Mouse (Mus musculus) midbrain, embryonic 14.5 days (tissue): ENCODE data around the gene Rap1b. TPM values are rescaled to one million over a fixed set of nuclear protein-coding genes. Genes with fewer than 3 reads are reported as not detected.

Experiments used
- ATAC-seq: fragments of 200-750 bp; cut with Nextera tagmentation; 2 replicates; pipeline ENCODE4 v1.8.0; 2017; ENCODE audit warnings: moderate number of reproducible peaks, moderate library complexity; ENCODE audit not compliant: low FRiP score, low TSS enrichment
- DNase-seq: peaks from one replicate; pipeline ENCODE4 v3.0.0-alpha.2; 2015
- H3K27ac ChIP-seq: fragments of 300-500 bp; sonication (generic); replicated peaks from 2 replicates; pipeline ENCODE4 v1.5.1; 2014; ENCODE audit warnings: mild to moderate bottlenecking, low read depth, low read length, moderate library complexity
- H3K27me3 ChIP-seq: fragments of 300-500 bp; sonication (generic); 2 replicates; pipeline ENCODE4 v1.6.1; 2014; ENCODE audit warnings: low read length, control low read depth, mixed read lengths; ENCODE audit not compliant: control insufficient read depth, insufficient read depth
- H3K36me3 ChIP-seq: fragments of 300-500 bp; sonication (generic); 2 replicates; pipeline ENCODE4 v1.6.1; 2014; ENCODE audit warnings: low read length, control low read depth; ENCODE audit not compliant: control insufficient read depth, insufficient read depth
- H3K4me1 ChIP-seq: fragments of 300-500 bp; sonication (generic); 2 replicates; pipeline ENCODE4 v1.6.1; 2014; ENCODE audit warnings: mild to moderate bottlenecking, antibody characterized with exemption, low read length, control low read depth; ENCODE audit not compliant: control insufficient read depth, insufficient read depth
- H3K4me2 ChIP-seq: fragments of 300-500 bp; sonication (generic); 2 replicates; pipeline ENCODE4 v1.6.1; 2014; ENCODE audit warnings: mild to moderate bottlenecking, low read length, moderate library complexity
- H3K4me3 ChIP-seq: fragments of 300-500 bp; sonication (generic); replicated peaks from 2 replicates; pipeline ENCODE4 v1.5.1; 2014; ENCODE audit warnings: low read depth, low read length
- H3K9ac ChIP-seq: fragments of 300-500 bp; sonication (generic); replicated peaks from 2 replicates; pipeline ENCODE4 v1.6.1; 2014; ENCODE audit warnings: mild to moderate bottlenecking, low read length, moderate library complexity
- H3K9me3 ChIP-seq: fragments of 300-500 bp; sonication (generic); 2 replicates; pipeline ENCODE4 v1.6.1; 2016; ENCODE audit warnings: low read length, control low read depth, mixed read lengths; ENCODE audit not compliant: control insufficient read depth
- whole genome bisulfite sequencing: fragments of 180-500 bp; shearing (Covaris S2); extraction: QIAGEN DNeasy Blood & Tissue Kit; methylation state at CpG from one replicate; pipeline ENCODE4 v1.1.7; 2014; 5-methylcytosine and 5-hydroxymethylcytosine counted together
- polyA plus RNA-seq: library from polyadenylated mRNA; unstranded; fragments of >200 nt; fragmentation: Nextera tagmentation; extraction: Ambion mirVana; gene quantifications from 2 replicates; pipeline ENCODE4 v1.2.1, GENCODE M21; 2014

Rap1b gene
- polyA plus RNA-seq, 1 experiment from 2014 or later = 185 TPM

DNA sequence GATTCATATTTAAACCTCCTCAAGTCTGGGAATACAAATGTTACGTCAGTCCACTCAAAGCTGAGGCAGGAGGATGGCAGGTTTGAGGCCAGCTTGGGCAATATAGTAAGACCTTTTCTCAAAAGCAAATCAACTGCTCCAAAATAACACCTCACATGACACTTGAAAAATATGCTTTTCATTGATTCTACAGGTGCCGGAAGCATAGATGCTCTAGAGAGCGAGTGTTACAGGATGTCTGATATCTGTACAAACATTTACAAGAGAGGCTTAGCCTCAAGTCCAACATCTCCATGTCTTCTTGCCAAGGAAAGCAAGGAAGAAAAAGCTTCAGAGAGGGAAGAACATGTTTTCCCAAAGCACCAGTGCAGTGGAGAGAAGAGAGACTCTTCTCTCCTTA is 6.1 kb downstream of the Rap1b start:
- Histone ChIP-seq H3K36me3 (no peaks in the 10 kb centered on the region), H3K4me3 (no peak overlapping the region), H3K4me2 (no peak overlapping the region), H3K27me3 (no peaks in the 10 kb centered on the region), H3K9ac (no peak overlapping the region), H3K9me3 (no peaks in the 10 kb centered on the region), H3K4me1 (peaks cover 14% of the 10 kb centered on the region), H3K27ac (no peak overlapping the region)
- DNase-seq (no peak), ATAC-seq (no peak)
- WGBS = 97% methylated on average over 3 of the region's 3 CpGs

GRCm38 (mm10) chr10:117838924-117839323 is 6.9 kb downstream of the Rap1b start:
- Histone ChIP-seq H3K4me3 (no peak overlapping the region), H3K9ac (no peak overlapping the region), H3K4me1 (peaks cover 6% of the 10 kb centered on the region), H3K27ac (no peak overlapping the region), H3K4me2 (no peak overlapping the region), H3K9me3 (no peaks in the 10 kb centered on the region), H3K27me3 (no peaks in the 10 kb centered on the region), H3K36me3 (no peaks in the 10 kb centered on the region)
- DNase-seq (no peak), ATAC-seq (no peak)
- WGBS = 87% methylated on average over 3 of the region's 3 CpGs

GRCm38 (mm10) chr10:117836354-117836753 is 9.5 kb downstream of the Rap1b start:
- Histone ChIP-seq H3K27me3 (no peaks in the 10 kb centered on the region), H3K4me1 (no peaks in the 10 kb centered on the region), H3K4me3 (no peak overlapping the region), H3K9me3 (no peaks in the 10 kb centered on the region), H3K9ac (no peak overlapping the region), H3K4me2 (no peak overlapping the region), H3K27ac (no peak overlapping the region), H3K36me3 (no peaks in the 10 kb centered on the region)
- ATAC-seq (no peak), DNase-seq (no peak)
- 87% methylated on average over 2 of the region's 2 CpGs for WGBS

DNA sequence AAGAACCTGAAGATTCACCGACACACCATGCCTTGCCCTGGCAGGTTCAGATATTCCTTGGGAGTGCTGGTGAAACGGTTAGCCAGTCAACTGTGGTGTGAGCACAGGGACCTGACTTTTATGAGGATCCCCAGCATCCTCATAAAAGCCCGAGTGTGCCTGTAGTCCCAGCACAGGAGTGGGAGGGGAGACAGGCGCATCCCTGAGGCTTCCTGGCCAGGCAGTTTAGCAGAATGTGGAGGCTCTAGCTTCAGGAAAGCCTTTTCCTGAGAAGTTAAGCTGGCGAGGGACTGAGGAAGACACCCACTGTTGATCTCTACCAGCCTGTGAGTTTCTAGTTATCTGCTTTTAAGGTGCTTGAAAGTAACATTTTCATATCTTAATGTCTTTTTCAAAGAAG is 10.4 kb downstream of the Rap1b start:
- Histone ChIP-seq H3K36me3 (no peaks in the 10 kb centered on the region), H3K9me3 (no peaks in the 10 kb centered on the region), H3K9ac (no peak overlapping the region), H3K4me1 (no peaks in the 10 kb centered on the region), H3K27me3 (no peaks in the 10 kb centered on the region), H3K27ac (no peak overlapping the region), H3K4me3 (no peak overlapping the region), H3K4me2 (no peak overlapping the region)
- 70% methylated on average over 5 of the region's 5 CpGs for WGBS
- ATAC-seq = no peak
- DNase-seq = no peak

DNA sequence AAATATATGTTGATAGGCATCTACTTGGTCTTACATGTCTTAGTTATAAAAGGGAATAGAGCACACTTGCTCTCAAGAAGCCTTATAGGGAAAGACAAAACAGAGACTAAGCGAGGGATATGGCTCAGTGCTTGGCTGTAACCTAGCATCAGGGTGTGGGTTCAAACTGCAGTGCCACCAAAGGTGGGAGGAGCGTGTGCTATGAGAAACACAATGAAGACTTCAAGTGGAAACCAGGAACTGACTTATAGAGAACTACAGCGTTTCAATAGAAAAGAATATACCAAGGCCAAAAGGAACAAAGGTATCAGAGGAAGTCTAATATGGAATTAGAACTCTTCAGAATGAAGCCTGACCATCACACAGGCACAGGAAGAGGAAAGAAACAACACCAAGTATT is 15.0 kb downstream of the Rap1b start:
- Histone ChIP-seq H3K27ac (no peak overlapping the region), H3K36me3 (no peaks in the 10 kb centered on the region), H3K9ac (no peak overlapping the region), H3K27me3 (no peaks in the 10 kb centered on the region), H3K4me1 (no peaks in the 10 kb centered on the region), H3K4me2 (no peak overlapping the region), H3K9me3 (no peaks in the 10 kb centered on the region), H3K4me3 (no peak overlapping the region)
- no peak for ATAC-seq
- 91% methylated on average over 3 of the region's 3 CpGs for WGBS
- DNase-seq = no peak

- no peak overlapping the region for H3K4me3 ChIP-seq
- H3K36me3 ChIP-seq = no peaks in the 10 kb centered on the region
- 96% methylated on average over 7 of the region's 7 CpGs for WGBS
- no peaks in the 10 kb centered on the region for H3K27me3 ChIP-seq
- H3K9ac ChIP-seq = no peak overlapping the region
- DNase-seq = no peak
- H3K27ac ChIP-seq = no peak overlapping the region
- H3K4me2 ChIP-seq = no peak overlapping the region
- ATAC-seq = no peak
- no peaks in the 10 kb centered on the region for H3K4me1 ChIP-seq
- no peaks in the 10 kb centered on the region for H3K9me3 ChIP-seq
Observed at GRCm38 (mm10) chr10:117829472-117830155, 16.2 kb downstream of the Rap1b start.

DNA sequence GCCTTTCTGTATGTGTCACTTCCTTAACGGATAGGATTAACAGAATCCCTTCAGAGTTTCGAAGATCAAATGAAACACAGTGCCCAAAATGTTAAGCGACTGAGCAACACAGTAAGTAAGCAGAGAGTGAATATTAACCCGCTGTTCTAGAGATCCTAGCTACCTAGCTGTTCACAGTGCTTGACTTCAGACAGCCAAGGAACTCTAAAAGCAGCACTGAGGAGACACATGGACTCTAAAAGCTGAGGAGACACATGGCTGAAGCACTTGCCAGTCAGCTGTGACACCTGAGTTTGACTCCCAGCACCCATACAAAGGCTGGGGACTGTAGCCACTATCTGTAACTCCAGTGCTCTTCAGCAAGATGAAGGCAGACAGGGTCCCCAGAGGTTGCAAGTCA is 16.8 kb downstream of the Rap1b start:
- no peak overlapping the region for H3K9ac ChIP-seq
- no peak overlapping the region for H3K27ac ChIP-seq
- DNase-seq (no peak), ATAC-seq (no peak)
- H3K4me2 ChIP-seq = no peak overlapping the region
- H3K4me1 ChIP-seq = no peaks in the 10 kb centered on the region
- WGBS = 72% methylated on average over 4 of the region's 4 CpGs
- no peak overlapping the region for H3K4me3 ChIP-seq
- no peaks in the 10 kb centered on the region for H3K9me3 ChIP-seq
- no peaks in the 10 kb centered on the region for H3K27me3 ChIP-seq
- H3K36me3 ChIP-seq = no peaks in the 10 kb centered on the region

- Histone ChIP-seq H3K9ac (no peak overlapping the region), H3K4me2 (no peak overlapping the region), H3K36me3 (peaks cover under 1% of the 10 kb centered on the region; the same call in 1 of the 2 replicates), H3K9me3 (no peaks in the 10 kb centered on the region), H3K4me3 (no peak overlapping the region), H3K27ac (no peak overlapping the region), H3K4me1 (no peaks in the 10 kb centered on the region), H3K27me3 (no peaks in the 10 kb centered on the region)
- DNase-seq (no peak), ATAC-seq (no peak)
- WGBS = 82% methylated on average over 4 of the region's 4 CpGs
Observed at GRCm38 (mm10) chr10:117828536-117828935, 17.3 kb downstream of the Rap1b start.

- Histone ChIP-seq H3K9me3 (no peaks in the 10 kb centered on the region), H3K36me3 (peaks cover 33% of the 10 kb centered on the region), H3K4me3 (no peak overlapping the region), H3K4me2 (no peak overlapping the region), H3K27ac (no peak overlapping the region), H3K27me3 (no peaks in the 10 kb centered on the region), H3K9ac (no peak overlapping the region), H3K4me1 (no peaks in the 10 kb centered on the region)
- DNase-seq = no peak
- no peak for ATAC-seq
- 87% methylated on average over 4 of the region's 4 CpGs for WGBS
Observed at GRCm38 (mm10) chr10:117824647-117825046, 21.2 kb downstream of the Rap1b start.
